Mouse (Mus musculus) liver, embryonic 14.5 days (tissue): ENCODE measurements at regions not wholly inside any gene's neighbourhood (a gene's known extent, or its start where the extent isn't known, plus 50 kb on each side); places are given as distances from the start of the nearest gene placed in this dataset.

Source experiments
- CTCF ChIP-seq: IDR thresholded peaks from 2 replicates; pipeline ENCODE4 v1.5.1; 2016; ENCODE audit warnings: antibody characterized with exemption, low read depth, control low read depth
- EP300 ChIP-seq: IDR thresholded peaks from 2 replicates; pipeline ENCODE4 v1.6.1; 2016; ENCODE audit warnings: antibody characterized with exemption, low read depth

DNA sequence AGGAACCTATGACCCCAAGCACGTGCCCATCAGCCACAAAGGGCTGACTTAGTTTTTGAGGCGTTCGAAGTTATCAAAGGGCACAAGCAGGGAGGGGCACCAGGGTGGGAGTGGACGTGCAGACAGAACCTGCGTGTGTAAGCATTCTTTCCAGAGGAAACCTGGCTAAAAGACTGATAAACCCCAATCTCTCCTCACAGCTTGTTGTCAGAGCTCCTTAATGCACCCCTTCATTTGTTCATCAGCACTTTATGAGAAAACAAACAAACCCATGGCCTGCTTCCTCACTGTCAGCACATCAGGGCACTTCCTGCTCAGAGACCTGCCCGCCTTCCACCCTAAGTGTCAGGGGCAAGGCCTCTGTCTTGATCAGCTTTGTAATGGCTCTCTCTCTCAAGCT, 76.6 kb upstream of the Srd5a3 start:
- TF ChIP-seq EP300 (peak; percentile 63), CTCF (no peak)
